Mouse (Mus musculus): Measurements from ENCODE around the gene Leng8.

The Leng8 gene

DNA sequence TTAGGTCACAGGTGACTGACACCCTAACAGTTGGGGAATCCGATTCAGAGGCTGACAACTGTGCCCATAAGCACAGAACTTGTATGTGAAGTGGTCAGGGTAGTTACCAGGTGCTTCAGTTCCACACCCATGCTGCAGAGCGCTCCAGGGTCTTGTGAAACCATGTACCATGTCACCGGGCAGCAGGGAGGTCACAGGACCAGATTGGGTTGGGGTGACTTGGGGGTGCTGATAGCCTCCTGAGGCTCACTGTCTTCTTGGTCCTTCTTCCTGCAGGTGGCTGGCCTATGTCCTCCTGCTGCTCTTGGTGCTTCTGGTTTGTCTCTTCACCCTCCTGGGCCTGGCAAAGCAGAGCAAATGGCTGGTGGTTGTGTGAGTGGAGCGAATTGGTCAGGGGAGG is 8.9 kb upstream of the Leng8 start:
- DNase-seq (ENCODE audit: low spot score), result no peak

DNA sequence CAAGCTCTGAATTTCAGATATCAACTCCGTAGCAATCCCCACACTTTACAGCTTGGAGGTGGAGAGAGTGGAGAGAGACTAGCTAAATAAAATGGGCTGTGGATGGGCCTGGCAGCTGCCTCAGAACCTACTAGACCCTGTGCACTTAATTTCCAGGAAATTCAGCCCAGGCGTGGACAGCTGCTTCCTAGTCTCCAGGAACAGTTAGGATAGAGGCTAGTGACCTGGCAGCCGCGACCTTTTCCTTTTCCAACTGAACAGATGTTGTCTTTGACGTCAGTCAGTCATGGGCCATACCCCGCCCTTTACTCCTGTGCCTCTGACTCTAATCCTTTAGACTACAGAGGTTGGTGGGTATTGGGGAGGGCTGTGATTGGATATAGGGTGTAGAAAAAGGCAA is 8.0 kb upstream of the Leng8 start:
- no peak for DNase-seq (ENCODE audit: low spot score)

DNA sequence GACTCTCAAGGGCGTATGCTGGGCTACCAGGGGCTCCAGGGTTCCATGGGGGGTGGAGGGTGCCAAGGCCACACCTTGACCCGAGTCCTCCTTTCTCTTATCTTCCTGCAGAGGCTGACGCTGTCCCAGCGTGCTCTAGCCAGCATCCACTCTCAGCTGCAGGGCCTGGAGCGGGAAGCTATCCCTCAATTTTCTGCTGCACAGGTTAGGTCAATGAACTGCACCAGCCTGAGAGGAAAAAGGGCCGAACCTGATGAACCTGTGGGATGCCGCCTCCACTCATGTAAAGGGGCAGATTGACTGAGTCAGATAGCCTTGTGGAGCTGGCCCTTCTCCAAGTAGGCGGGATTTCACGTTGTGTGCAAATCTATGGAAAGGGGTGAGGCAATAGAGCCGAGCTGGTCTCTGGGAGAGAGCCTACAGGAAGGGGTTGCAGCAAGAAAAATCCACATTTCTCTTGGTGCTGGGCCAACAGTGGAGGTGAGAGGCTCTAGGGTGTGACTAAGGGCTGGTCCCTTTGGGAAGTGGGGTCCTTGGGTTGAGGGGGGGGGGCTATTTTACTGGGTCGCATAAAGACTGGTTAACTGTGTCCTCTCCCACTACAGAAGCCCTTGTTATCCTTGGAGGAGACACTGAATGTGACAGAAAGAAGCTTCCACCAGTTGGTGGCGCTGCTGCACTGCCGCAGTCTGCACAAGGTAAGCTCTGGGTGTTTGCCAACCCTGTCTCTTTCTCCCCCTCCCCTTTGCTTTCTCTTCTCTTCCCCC is 6.0 kb upstream of the Leng8 start:
- DNase-seq (ENCODE audit: low spot score), result peak; percentile 78

DNA sequence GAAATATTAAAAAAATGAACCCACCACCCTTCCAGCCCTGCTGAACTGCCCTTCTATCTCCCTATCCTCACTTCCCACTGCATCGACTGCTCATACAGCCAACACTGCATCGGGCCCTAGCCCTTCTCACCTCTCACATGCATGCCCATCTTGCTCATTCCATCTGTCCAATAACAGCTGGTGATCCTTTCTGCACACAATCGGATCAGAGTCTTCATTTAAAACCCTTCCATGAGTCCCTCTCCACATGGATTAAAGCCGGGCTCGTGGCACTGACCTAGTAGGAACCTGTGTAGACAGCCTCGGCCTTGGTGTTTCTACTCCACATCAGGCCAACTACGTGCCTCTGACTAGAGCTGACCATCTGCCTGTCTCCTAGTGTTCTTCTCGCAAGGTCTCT is 4.9 kb upstream of the Leng8 start:
- no peak for DNase-seq (ENCODE audit: low spot score)

DNA sequence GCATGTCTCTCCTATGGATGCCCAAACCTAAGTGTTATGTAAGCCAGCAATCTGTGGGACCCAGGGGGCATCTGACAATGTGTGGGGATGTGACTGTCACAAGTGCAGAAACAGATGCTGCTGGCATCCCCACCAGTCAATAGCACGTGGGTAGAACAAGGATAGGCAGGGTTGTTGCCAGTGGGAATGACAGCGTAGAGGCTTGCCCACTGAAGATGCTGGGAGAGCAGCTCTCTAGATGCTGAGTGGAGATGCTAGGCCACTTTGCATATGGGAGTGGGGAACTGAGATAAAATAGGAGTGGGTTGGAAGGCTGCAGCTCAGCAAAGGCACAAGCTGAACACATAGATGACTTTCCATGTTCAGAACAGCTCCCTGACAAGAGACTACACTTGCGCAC is 4.3 kb upstream of the Leng8 start:
- DNase-seq (ENCODE audit: low spot score), result no peak

DNA sequence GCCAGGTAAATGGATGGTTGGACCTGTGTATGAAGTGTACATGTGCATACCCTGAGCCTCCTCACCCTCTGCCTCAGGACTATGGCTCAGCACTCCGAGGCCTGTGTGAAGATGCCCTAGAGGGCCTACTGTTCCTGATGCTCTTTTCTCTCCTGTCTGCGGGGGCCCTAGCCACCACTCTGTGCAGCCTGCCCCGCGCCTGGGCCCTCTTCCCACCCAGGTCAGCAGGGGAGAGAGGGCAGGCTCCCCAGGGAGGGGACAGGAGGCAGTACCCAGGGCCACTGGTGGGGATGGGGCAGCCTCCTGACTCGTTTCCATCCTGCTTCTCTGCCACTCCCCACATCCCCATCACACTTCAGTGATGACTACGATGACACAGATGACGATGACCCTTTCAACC is 3.8 kb upstream of the Leng8 start:
- DNase-seq (ENCODE audit: low spot score), result no peak

DNA sequence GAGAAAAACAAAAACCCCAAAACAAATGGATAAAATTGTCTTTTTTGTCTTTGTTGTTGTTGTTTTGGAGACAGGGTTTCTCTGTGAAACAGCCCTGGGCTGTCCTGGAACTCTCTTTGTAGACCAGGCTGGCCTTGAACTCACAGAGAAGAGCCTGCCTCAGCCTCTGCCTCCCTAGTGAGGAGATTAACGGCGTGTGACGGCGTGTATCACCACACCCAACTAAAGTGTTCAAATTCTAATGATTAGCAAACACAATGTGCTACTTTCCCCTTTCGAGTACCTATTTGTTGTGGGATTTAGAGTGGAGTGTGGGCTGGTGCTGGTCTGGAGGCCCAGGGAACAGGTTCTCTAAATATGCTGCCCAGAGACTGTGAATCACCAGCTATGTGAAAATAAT is 1.9 kb upstream of the Leng8 start:
- DNase-seq (ENCODE audit: low spot score), result no peak

DNA sequence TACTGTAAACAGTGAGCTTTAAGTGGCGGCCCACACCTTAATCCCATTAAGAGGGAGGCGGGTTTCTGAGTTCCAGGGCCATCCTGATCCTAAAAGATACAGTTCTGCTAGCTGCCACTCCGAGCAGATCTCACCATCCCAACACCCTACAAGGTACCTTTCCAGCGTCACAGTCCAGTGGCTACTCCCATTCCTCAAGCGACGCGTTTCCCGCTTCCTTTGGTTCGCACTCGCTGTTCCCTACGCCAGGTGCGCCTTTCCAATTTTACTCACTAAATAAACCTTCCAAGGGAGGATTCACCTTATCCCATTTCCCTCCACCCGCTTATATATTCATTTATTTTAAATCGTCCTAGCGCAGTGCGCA is 452 bp upstream of the Leng8 start:
- no peak for DNase-seq (ENCODE audit: low spot score)

DNA sequence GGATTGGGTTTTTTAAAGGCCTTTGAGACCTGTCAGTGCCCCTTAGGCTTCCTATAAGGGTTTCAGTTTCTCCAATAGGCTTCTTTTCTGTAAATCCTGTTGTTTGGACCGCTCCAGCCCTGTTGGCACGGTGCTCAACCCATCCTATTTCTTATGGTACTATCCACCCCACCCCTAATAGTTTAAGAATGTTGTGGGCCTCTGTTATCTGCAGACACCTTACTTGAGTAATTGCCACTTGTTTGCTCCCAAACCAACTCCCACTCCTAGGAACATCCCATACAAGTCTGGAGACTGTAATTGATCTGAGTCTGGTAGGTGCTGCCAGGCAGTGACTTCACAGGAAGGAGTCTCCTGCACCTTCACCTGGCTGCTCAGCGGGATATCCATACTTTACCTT is 907 bp downstream of the Leng8 start:
- DNase-seq (ENCODE audit: low spot score), result no peak

DNA sequence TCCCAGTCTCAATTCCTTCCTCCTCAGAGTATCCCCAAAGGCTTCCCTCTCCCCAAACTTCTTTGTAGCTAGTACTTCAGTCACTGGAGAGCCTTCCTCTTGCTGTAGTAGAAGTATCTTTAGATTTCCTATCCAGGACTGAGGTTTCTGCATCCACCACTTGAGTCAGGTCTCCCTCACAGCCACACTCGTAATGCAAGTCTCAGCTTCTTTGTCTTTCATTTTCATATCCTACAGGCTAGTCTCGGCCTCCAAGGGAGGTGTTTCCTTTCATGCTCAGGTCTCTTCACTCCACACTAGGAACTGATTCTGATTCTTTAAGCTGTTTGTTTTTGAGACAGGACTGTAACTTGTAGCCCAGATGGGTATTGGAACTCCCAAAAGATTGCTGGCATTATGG is 1.3 kb downstream of the Leng8 start:
- no peak for DNase-seq (ENCODE audit: low spot score)

DNA sequence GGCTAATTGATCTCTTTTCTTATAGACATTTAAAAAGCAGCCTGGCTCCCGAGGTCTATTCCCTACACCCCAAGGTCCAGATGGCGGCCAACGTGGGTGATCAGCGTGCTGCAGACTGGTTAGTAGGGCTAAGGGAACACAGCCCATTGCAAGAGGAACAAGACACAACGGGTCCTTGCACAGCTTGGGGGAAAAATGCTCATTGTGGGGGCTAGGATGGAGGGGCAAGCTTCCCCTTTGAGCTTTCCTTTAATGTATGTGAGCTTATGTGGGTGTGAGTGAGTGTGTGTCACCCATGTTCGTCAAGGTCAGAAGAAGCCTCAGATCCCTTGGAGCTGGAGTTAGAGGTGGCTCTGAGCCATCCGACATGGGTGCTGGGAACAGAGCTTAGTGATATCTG is 1.8 kb downstream of the Leng8 start:
- no peak for DNase-seq (ENCODE audit: low spot score)

DNA sequence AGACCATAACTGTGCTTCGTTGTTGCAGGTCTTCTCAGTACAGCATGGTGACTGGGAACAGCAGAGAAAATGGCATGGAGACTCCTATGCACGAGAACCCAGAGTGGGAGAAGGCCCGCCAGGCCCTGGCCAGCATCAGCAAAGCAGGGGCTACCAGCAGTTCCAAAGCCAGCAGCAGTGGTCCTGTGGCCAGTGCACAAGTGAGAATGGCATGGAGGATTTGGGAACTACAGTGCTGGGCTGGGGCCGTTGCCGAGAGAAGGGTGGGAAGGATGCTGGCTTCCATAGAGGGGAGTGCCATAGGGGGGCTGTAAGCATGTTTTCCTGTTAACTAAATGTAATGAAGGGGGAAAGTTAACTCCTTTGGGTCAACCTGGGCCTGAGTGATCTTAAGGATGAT is 2.6 kb downstream of the Leng8 start:
- DNase-seq (ENCODE audit: low spot score), result no peak

DNA sequence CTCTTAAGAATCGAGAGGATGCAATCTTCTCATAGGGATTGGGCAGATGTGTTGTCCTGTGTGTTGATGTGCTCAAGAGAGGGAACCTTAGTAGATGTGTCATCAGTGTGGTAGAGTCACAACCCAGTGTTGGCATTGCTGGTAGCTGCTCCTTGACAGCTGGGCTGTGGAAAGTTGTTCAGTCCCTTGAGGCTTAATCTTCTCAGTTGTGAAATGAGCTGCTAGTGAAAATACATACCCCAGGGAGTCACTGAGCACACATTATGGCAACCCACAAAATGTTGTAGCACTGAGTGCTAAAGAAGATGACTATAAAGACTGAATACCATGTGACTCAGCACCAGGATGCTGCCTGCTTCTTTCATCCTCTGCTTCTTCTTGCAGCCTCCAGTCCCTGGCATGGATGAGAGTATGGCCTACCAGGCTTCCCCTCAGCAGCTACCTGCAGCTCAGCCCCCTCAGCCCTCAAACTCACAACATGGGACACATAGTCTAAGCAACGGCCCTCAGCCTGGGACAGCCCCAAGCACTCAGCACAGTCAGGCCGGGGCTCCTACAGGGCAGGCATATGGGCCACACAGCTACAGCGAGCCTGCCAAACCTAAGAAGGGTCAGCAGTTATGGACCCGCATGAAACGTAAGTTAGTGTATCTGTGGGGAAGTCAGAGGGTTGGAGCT is 4.9 kb downstream of the Leng8 start:
- DNase-seq (ENCODE audit: low spot score), result no peak

DNA sequence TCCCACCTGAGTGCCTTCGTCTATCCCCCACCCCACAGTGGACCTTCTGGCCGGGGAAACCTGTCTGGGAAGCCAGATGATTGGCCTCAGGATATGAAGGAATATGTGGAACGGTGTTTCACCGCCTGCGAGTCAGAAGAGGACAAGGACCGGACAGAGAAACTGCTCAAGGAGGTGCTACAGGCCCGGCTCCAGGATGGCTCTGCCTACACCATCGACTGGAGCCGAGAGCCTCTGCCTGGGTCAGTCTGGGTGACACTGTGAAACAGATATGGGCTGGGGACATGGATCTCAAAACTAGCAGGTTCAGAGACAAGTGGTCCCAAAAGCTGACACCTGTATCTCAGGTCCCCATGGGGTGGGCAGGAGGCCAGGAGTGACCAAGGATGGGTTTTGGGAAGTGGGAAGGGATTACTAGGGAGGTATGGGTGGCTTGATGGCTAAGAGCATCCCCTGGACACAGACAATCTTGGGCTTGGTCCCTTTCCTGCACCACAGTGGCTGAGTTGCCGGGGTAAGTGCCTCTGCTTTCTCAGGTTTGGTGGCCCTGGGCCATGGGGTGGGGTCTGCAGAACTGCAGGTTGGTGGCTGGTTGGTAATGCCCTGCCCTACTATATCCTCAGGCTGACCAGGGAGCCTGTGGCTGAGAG is 6.1 kb downstream of the Leng8 start:
- no peak for DNase-seq (ENCODE audit: low spot score)

DNA sequence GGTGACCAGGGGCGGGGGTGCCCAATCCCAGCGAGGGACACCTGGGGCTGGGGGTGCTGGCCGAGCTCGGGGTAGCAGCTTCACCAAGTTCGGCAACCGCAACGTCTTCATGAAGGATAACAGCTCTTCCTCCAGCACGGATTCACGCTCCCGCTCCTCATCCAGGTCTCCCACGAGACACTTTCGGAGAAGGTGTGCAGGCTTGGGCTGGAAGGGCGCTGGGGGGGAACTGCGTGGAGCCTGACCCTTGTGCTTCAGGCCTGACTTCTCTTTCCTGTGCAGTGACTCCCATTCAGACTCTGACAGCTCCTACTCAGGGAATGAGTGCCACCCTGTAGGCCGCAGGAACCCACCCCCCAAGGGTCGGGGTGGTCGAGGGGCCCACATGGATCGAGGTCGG is 6.7 kb downstream of the Leng8 start:
- DNase-seq (ENCODE audit: low spot score), result no peak

DNA sequence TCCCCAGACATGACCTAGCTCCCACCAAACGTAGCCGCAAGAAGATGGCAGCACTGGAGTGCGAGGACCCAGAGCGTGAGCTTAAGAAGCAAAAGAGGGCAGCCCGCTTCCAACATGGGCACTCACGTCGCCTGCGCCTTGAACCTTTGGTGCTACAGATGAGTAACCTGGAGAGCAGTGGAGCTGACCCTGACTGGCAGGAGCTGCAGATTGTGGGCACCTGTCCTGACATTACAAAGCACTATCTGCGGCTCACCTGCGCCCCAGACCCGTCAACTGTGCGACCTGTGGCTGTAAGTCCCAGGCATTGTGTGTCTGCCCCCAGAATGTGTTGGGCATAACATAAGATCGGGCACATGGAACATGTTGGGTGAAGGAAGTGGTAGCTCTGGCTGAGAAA is 7.2 kb downstream of the Leng8 start:
- DNase-seq (ENCODE audit: low spot score), result no peak

DNA sequence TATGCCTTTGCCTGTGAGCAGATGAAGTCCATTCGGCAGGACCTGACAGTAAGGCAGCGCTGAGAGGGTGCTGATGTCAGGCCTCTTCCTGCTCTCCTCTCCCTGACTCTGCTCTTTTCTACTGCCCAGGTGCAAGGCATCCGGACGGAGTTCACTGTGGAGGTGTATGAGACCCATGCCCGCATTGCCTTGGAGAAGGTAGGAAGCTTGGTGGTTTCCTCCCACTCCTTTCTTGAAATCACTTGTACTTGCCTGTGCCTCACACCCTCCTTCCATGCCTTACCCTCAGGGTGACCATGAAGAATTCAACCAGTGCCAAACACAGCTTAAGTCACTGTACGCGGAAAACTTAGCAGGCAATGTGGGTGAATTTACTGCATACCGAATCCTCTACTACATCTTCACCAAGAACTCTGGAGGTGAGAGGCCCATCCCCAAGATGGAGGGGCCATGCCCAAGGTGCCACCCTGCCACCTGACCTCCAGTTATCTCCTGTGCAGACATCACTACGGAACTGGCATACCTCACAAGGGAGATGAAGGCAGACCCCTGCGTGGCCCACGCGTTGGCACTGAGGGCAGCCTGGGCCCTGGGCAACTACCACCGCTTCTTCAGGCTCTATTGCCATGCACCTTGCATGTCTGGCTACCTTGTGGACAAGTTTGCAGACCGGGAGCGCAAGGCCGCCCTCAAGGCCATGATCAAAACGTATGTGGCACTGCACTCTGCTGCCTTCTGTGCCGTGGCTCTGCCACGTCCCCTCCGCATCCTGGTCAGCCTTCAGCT is 8.1 kb downstream of the Leng8 start:
- no peak for DNase-seq (ENCODE audit: low spot score)

DNA sequence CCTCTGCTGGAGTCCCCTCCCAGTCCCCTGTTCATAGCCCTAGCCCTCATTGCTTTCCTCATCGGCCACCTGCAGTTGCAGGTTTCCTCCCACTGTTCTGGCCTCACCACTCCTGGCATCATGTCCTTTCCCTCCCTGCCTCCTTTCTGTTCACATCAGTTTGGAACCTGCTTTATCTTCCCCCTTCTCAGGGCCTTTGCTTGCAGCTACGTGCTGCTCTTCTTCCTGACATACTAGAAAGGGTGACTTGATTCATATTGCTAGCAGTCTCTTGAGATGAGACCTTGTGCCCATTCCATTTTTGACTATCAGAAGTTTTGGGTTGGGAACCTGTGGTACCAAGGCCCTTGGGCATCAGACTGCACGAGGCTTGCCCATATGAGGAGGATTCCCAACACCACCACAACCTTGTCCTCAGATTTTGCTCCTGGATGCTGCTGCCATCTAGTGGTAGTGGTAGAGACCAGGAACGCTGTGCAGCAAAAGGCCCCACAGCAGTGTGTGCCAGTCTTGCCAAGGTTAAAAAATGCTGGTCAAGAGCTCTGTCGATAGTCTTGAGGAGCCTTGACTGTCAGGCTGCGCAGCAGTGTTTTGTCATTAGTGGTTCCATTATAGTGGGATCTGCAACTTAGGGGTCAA is 8.8 kb downstream of the Leng8 start:
- DNase-seq (ENCODE audit: low spot score), result peak; percentile 57

DNA sequence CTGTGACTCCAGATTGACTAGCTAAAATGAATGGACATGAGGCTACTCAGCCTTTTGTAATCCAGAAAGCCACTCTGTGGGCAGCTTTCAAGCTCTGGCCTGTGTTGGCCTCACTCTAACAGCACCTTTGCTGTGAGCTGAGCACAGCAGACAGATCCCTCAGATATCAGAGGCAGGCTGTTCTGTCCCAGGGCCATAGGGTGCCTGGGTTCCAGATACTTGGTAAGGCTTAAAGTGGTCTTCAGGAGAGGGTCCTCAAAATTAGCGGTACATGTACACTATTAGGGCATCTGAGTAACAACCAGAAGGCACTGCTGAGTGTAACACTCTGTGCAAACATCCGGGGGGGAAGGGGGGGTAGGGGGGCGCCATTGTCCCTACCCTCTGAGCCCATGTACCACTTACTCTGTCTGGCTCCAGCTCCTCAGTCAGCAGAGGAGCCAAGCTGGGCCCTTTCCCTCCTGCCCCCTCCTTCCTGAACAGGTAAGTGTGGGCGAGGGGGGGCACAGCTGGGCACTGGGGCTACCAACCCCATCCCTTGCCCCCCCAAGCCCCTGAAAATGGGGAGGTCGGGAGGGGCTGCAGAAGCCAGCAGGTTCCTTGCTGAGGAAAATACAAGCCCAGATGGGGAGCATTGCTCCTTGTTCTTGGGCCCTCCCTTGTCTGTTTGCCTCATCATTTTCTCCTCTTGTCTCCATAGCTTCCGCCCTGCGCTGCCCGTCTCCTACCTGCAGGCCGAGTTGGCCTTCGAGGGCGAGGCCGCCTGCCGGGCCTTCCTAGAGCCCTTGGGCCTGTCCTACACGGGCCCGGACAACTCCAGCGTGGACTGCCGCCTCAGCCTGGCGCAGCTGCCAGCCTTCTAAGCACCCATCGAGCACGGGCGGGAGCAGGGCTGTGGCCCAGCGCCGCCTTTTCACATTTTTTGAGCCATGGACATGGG is 9.7 kb downstream of the Leng8 start:
- DNase-seq (ENCODE audit: low spot score), result no peak

DNA sequence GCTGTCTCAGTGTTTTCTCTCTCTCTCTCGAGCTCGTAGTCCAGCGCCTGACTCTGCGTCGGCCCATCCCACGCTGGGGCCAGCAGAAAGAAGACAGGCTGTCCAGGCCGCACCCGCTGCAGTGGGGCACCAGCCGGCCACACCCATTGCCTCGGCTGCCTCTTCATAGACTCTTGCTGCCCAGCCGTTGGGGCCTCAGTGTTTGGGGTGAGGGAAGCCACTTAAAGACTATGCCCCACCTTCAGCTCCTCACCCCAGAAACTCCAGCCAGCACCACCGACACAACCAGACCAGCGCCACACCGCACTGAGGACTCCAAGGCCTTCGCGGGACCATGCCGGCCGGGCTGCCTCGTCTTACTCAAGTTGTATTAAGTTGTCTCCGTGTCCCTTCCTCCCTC is 10.5 kb downstream of the Leng8 start:
- no peak for DNase-seq (ENCODE audit: low spot score)

DNA sequence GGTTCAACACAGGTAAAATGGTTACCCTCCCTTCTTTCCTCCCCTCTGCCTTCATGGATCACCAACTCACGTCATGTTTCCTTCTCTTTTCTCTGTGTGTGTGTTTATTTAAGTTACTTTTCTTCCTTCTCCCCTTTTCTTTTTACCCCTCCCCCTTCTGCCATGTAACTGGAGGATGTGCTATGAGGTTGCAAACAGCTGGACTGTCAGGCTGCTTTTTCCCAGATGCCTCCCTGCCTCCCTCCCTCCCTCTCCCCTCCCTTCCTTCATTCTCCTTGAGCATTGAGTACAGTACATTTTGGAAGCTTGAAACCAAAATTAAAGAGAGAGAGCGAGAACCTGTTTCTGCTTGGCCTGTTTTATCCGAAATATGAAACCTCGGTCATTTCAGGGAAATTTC is 11.0 kb downstream of the Leng8 start:
- no peak for DNase-seq (ENCODE audit: low spot score)
